Mouse (Mus musculus) erythroblast, embryonic 14.5 days (primary cell): ENCODE results near the gene Fbxo2.

Experiments
- GATA1 ChIP-seq: IDR thresholded peaks from 2 replicates; pipeline ENCODE4 v1.6.1; 2012; ENCODE audit warnings: low read length, inconsistent platforms, mixed read lengths
- TAL1 ChIP-seq: IDR thresholded peaks from 3 replicates; pipeline ENCODE4 v1.6.1; 2012; ENCODE audit warnings: low read length, inconsistent platforms, mixed read lengths

DNA sequence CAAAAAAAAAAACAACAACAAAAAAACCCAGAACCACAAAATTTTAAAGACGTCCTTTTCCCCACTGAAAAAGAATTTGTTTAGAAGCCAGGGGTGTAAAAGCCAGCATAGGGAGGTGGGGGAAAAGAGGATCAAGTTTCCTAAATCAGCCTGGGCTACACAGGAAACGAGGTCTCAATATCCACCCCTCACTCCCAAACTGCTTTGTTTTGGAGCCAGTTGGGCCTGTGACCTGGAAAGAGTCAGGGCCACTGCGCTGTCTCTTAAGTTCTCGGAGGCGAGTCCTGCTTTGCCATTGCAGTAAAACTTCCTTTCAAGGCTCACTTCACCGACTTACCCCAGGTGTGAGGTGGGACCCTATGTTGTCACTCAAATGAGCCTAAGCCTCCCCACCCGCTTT is 10.2 kb upstream of the Fbxo2 start:
- no peak for TF ChIP-seq TAL1
- TF ChIP-seq GATA1: no peak
